Mouse (Mus musculus) spleen, adult 18-20 months (tissue): ENCODE data around the gene Bicra.

Experiments
- DNase-seq, 2 experiments: peaks; one replicate each; pipeline ENCODE4 v3.0.0; 2022; ENCODE audit warnings: mixed read lengths in 2 of 2

Gene Bicra

DNA sequence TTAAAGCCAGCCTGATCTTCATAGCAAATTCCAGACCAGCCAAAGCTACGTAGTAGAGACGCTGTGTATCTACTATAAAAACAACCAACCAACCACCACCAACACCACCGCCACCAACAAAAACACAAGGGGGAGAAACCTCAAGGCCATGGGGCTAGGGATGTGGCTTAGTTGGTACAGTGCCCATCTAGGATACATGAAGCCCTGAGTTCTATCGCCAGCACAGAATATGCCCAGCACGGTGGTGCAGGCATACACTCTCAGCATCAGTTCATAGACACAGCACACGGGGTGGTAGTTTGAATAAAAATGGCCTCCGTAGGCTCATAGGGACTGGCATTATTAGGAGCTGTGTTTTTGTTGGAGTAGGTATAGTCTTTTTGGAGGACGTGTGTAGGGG lies 79.4 kb downstream of the Bicra start:
- DNase-seq = no peak

DNA sequence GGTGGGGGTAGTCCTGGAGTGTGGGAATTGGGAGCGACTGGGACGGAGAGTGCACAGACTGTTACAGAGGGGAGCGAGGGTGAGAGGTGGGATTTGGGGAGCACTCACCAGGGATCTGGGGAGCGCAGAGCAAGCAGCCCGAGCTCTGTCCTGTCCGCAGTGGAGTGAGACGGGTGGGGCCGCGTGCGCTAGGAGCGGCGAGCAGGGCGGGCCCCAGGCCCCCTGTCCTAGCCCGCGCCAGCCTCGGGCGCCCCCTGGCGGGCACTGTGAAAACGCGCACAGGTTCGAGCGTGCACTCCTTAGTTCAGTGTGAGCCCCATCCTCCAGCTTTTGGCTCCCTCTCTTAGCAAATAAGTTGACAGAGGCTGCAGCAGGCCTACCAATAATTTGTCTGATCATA lies 80.4 kb downstream of the Bicra start, which contains the start of gene Ehd2:
TSS of gene Ehd2 (minus strand) at position 256 of the 400 bp plus-strand sequence.
- peak; percentile 42 to 72 for DNase-seq

DNA sequence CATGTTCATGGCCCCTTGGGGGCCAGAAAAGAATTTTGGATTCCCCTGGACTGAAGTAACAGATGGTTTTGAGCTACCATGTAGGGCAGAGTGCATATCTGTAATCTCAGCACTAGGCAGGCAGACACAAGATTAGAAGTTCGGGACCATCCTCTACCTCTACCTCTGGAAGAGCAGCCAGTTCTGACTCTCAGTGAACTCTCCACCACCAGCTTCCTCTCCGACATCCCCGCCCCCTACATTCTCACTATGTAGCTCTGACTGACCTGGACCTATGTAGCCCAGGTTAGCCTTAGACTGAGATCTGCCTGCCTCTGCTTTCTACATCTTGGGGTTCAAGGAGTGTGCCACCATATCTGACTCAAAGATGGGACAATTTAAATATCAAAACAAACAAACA lies 81.2 kb downstream of the Bicra start:
- no peak for DNase-seq

DNA sequence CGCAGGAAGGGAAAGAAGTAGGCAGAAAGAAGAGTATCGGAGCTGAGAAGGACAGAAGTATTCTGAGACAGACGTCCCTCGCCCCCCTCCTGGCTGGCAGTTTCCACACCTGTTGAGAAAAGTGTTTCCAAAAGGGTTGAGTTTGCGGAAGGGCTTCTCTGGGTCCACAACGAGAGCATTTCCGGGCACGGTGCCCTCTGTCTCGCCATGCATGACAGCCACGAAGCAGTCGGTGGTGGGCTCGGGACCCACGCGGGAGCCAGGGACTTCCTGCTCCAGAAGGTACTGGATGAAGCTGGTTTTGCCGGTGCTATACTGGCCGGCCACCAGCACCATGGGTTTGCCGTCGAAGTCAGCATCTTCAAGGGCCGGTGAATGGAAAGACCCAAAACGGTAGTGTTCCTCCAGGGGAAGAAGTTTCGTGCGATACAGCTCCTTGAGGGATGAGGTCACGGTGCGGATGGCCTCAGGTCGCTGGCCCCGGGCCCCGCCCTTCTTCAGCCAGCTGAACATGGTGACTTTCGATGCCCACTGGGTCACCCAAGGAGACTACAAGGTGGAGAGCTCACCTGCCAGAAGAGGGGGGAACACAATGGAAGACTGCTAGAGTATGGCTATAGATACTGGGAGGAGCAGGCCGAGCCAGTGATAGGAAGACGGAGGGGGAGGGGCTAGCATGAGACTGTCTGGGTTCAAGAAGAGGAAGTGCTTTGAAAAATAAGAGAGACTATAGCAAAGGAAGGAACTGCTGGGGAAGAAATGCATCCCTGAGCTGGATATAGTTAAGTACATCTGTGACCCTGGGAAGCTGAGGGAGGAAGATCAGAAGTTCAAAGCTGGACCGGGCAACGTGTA lies 83.7 kb downstream of the Bicra start:
- peak in 1 of 2 experiments; percentile 52 for DNase-seq

DNA sequence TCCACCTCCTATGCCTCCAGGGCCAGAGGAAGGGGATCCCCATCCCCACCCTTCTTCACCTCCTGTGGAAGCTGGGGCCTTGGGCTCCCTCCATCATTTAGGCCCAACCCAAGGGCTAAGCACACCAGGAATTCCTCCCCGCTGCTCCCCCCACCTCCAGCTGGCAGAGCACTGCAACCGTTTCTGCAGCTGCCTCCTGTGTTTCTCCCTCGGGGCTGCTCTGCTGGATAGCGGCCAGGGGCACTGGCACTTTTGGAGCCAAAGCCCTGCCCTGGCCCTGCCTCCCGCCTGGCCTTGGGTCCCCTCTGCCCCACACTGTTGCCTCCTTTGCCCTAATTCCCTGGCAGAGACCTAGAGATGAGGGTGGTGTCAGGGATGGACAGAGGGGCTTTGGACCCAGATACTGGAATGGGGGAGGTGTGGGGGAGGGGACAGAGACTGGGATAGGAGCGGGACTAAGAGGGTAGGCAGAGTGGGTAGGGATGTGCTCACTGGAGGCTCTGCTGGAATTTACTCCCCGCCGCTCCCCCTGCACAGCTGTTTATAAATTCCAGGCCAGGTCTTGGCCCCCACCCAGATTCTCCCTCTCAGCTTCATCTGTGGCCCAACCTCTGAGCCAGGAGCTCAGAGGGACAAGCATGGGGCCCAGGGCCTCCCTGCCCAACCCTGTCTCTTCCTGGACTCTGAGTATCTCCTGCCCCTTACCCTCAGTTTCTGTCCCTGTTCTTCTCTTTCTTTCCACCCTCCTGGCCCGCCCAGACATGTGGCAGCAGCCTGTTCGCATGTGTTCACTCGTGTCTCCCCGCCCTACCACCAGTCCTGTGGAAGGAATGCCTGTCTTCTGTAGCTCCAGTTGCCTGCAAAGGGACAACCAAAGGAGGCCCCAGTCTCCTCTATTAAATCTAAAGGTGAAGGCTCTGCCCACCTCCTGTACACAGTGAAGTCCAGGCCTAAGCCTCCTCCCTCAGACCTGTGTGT lies 85.1 kb downstream of the Bicra start:
- DNase-seq = peak in 1 of 2 experiments; percentile 21

DNA sequence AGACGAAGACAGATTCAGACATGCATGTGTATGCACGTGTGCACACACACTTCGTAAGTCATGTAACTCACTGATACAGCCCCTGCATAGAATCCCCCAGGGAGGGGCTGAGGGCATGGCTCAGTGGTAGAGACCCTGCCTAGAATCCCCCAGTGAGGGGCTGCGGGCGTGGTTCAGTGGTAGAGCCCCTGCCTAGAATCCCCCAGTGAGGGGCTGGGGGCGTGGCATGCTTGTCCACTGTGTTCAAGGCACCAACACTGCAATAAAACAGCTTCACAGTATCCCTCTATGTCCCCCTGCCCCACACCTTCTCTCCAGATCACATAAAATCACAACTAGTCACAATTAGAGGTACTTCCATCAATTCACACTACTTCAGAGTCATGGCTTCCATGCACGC lies 85.9 kb downstream of the Bicra start:
- no peak for DNase-seq

DNA sequence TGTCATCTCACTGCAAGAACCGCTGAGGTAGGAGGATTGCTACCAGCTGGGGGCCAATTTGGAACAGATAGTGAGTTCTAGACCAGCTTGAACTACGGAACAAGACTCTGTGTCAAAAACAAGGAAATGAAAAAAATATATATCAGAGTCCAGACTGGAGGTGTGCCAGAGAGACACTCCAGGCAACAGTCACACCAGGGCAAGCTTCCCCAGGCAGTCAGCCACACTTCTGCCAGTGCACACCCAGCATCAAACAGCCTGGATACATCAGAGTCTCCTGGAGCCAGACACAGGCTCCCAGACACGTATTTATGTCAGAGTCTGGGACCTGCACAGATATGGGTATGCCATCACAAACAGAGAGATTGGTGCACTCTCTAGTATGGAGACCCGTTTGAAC lies 86.5 kb downstream of the Bicra start:
- no peak for DNase-seq

DNA sequence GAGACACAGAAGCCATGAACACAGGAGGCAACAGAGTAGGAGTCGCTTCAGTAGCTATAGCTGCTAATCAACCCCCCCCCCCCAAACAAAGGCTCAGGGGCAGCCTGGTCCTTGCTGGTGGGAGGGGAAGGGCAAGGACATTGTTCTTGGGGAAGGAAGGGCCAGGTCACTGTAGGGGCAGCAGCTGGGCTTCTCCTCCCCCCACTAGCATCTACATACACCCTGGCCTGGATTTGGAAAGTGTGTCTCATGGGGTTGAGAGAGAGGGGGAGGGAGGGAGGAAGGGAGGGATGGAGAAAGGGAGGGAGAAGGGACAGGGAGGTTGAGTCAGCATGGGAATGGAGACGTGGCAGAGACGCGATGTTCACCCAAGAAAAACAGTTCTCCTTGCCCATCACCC lies 87.0 kb downstream of the Bicra start:
- no peak for DNase-seq

DNA sequence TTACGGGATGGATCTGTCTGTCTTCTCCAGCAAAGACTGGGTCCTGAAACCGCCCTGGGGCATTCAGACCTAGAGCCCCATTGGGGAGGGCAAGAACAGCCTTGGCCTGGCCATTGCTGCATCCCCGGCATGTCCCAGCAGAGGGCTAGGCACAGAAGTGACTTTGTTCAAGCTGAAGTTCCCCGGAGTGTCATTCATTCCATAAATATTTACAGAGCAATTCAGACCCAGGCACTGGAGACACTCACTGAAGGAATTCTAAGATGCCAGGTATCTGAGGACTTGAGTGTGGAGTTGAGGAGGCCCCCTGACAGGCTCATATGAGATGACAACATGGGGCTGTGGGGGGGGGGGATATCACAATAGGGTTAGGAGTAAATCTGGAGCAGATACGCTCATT lies 91.6 kb downstream of the Bicra start:
- no peak for DNase-seq

DNA sequence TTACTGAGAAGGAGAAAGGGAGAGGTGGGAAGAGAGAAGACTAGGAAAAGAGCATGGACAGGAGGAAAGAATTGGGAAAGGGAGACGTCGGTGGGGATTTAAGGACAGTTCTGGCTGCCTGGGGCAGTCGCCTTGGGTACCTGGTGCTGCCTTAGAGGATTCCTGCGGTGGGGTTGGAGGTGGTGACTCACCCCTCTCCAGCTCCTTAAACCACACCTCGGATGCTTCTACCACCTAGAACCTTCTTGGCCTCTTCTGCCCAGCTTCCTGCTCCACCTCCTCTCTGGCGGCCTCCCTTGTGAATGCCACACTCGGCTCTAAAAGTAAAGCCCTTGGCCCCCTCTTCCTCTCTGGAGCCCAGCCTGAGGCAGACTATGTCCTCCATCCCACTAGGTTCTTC lies 92.2 kb downstream of the Bicra start:
- DNase-seq = no peak

DNA sequence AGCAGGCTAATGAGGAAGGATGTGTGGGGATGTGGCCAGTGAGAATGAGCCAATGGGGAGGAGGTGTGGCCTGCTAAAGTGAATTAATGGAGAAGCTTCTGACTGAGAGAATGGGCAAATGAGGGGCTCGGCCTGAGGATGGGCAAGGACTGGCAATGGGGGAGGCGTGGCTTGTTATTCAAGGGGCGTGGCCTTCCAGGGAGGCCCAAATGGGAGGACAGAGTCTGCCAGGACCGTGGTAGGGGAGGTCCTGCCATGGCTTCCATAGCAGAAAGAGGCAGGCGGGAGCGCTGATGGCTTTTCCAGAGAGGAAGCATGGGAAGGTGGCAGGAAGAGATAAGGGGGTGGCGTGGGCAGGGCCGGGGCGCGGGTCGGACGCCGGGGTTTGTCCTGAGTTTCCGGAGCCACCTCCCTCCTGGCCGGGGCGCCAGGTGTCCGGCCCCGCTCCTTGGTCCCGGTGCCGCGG lies 92.7 kb downstream of the Bicra start:
- no peak for DNase-seq

DNA sequence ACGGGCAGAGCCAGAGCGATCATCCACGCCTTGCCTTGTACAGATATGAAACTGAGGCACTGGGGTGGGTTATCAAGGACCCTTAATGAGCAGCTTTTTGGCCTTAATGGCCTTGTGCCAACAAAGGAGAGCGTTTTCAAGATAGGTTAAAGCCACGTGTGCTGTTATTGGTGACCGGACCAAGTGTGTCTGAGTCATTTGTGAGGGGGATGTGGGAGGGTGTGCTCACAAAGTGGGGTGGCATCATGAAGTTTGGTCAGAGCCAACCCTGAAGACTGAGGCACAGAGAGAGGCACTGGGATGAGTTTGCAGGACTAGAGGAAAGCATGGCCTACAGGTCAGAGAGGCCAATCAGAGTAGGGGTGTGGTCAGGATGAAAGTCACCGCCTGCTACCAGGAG lies 93.3 kb downstream of the Bicra start:
- DNase-seq = no peak

DNA sequence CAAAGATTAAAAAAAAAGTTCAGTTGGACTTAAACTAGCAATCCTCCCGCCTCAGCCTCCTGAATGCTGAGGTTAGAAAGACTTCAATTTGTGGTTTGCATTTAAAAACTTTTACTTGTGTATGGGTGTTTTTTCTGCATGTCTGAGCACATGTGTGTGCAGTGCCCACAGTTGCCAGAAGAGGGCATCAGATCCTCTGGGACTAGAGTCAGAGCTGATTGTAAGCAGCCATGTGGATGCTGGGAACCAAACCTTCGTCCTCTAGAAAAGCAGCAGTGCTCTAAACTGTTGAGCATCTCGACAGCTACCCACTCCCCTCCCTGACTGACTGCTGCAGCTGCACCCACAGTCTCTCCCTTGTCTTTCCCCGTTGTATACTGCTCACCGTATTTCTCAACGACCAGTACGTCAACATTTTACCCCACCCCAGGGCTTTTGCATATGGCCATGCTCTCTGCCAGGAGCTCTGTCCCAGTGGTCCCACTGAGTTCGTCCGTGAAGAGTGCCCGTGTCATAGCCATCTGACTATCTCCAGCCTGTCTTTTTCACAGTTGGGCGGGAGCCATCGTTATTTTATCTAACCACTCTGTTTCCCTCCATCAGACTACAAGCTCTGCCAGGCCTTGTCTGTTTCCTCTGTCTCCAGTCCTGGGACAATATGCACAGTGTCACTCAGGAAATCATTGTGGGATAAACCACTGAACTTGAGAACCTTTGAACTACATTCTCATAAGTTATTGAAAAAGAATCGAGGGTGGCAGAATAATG lies 94.2 kb downstream of the Bicra start:
- no peak for DNase-seq

DNA sequence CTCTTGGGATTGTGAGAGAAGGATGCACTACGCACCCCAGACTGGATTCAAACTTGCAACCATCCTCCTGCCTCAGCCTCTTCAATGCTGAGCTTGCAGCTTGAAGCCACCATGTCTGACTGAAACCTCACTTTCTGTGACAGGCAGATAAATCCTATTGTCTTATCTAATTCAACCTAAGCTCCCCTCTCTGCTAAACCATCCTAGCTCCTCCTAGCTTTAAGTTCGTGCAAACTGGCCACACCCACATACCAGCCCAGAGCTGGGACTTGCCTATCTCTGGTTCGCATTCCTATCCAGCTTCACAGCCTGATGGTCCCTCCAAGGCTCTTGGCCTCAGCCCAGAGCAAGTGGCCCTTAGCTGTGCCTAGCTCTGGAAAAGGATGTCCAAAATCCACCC lies 95.3 kb downstream of the Bicra start:
- no peak for DNase-seq

DNA sequence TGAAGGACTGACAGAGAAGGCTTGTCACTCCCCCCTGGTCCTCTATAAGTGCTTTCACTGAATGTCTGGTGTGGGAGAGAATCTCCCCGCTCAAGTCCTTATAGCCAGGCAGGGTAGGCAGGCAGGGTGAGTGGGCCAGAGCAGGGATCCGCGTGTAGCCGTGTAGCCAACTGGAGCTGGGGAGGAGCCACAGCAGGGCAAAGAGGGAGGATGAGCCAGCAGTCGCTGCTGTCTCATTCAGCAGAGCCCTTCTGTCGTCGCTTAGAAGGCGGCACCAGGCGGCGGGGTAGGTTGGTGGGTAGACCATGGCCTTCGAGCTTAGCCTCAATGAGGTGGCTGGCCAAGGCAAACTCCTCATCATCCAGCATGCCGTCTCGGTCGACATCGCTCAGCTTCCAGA lies 97.7 kb downstream of the Bicra start:
- DNase-seq = no peak

DNA sequence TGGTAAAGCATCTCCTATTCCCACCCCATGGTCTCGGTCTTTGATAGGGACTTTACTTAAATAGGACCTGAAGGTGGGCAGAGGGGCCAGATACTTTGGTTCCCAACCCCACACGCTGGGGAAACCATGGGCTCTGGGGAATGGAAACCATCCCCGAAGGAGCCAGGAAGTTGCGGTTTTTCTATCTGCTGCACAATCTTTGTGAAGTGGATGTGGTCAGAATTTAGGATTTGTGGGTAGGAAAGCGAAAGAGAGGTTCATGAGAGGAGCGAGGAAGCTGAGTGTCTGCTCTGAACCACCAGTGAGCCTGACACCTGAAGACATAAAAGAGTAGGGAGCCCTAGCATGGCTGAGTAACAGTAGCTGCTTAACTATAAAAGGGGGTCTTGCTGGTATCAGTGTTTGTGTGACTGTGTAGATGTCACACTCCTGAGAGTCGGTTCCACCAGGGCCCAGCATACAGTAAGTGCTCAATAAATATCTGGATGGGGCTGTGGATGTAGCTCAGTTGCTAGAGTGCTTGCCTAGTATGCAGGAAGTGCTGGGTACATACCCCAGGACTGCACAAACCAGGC lies 98.4 kb downstream of the Bicra start:
- DNase-seq = no peak

DNA sequence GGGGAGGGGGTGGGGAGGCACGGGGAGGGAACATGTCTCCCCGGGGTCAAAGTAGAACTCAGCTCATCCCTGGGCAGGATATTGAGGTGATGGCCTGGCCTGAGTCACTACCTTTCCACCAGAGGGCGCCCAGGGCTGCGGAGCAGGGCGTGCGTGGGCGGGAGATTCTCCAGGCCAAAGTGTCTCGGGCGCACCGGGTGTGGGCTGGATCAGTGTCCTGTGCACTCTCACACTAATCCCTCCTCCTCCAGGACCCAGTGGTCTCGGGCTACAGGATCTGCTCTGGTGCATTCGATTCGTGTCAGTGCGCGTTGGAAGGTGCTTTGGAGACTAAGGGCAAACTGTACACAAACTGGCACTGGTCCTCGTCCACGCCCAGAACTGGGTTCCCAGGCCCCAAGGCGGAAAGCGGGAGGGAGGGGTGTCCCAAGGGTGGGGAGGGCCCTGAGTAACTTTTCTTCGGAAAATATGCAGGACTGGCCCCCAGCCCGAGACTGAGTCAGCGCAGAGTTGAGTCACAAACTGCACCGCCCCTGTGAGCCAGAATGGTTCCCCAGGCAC lies 99.3 kb downstream of the Bicra start:
- peak; percentile 69 to 89 for DNase-seq

DNA sequence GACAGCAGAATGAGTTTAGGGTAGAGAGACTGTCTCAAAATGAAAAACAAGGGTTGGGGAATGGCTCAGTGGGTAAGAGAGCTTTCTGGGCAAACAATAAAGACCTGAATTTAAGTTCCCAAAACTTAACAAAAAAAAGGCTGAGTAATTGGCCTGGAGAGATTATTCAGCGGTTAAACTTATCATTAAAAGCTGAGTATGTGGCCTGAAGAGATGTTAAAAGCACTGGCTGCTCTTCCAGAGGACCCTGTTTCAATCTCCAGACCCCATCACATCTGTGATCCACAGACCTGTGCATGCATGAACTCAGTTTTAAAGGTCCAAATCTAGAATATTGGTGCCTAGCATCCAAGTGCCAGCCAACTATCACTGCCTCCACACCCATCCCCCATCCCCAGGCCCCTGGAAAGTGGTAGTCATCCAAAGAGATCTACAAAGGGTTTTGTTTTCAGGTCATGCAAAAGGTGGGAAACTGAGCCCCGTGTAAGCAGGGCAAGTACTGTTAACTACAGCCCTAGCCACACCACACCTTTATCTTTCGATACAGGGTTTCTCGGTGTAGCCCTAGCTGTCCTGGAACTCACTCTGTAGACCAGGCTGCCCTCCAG lies 100.0 kb downstream of the Bicra start:
- no peak for DNase-seq

DNA sequence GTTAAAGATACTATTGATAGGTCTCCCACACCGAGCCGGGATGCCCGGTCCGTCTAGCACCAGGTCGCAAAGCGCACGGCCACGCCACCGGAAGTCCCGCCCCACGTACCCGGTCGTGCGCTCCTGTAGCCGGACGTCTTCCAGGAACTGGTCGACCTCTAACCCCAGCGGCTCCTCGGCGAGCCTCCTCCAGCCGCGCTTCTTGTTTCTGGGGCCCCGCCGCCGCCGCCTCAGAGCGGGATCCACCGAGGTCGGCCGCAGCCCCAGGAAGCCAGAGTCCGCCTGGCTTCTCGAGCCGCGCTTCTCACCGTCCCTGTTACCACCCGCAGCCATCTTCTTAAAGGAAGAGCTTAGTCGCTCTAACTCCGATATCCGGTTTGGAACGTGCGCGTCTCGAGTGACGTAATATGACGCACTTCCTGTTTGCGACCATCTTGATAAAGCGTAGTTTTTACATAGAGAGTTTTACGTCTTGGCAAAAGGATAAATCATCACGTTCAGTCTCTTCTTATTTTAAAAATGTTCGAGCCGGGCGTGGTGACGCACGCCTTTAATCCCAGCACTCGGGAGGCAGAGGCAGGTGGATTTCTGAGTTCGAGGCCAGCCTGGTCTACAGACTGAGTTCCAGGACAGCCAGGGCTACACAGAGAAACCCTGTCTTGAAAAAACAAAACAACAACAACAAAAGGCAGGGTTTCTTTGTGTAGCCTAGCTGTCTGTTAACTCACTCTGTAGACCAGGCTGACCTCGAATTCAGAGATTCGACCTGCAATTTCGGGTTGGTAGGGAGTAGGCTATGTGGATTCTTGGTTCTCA lies 101.8 kb downstream of the Bicra start, which contains the start of gene Nop53:
TSS of gene Nop53 (minus strand) at position 354 of the 816 bp plus-strand sequence.
- peak; percentile 80 to 86 for DNase-seq

DNA sequence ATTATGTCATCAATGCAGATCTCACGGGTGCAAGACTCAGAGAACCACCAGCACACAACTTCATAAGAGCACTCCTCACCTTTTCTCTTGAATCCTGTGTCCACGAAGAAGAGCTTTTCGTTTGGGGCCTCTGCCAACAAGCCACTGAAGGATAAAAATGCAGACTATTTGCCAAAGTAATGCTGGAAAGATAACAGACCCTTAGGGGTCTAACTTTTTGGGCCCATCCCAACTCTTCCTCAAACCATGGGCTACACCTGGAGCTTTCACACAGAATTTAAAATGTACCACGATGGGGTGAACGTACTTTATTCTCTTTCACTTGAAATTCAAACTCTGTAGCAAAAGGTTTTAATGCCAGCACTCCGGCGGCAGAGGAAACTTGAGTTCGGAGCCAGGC lies 102.5 kb downstream of the Bicra start:
- DNase-seq = no peak

DNA sequence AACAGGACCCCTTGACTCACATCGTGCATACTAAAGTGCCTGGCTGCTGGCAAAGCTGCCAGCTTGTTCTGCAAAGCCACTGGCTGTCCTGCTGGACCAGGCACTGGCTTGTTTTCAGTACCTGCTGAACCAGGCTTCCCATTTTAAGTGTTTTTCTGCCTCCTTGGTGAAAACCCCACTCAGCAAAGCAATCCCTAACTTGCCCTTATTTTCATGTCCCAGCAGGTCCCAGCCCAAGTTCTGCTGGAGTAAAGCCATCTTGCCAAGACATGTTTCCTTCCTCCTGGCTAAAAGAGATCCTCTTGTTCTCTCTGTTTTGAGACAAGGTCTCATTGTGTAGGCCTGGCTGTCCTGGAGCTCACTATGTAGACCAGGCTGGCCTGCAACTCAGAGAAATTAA lies 103.4 kb downstream of the Bicra start:
- DNase-seq = no peak
